Mouse (Mus musculus) layer of hippocampus, adult 11-12 months (tissue): Measurements from ENCODE around the gene Gabpb2.
"Not testable (repeated sequence)": the region's sequence is repeated elsewhere in the genome, so short reads cannot be mapped to it uniquely, and the experiment has no call there.

Experiments used
- DNase-seq: peaks from one replicate; pipeline ENCODE4 v3.0.0; 2022; ENCODE audit warnings: low spot score

The Gabpb2 gene

DNA sequence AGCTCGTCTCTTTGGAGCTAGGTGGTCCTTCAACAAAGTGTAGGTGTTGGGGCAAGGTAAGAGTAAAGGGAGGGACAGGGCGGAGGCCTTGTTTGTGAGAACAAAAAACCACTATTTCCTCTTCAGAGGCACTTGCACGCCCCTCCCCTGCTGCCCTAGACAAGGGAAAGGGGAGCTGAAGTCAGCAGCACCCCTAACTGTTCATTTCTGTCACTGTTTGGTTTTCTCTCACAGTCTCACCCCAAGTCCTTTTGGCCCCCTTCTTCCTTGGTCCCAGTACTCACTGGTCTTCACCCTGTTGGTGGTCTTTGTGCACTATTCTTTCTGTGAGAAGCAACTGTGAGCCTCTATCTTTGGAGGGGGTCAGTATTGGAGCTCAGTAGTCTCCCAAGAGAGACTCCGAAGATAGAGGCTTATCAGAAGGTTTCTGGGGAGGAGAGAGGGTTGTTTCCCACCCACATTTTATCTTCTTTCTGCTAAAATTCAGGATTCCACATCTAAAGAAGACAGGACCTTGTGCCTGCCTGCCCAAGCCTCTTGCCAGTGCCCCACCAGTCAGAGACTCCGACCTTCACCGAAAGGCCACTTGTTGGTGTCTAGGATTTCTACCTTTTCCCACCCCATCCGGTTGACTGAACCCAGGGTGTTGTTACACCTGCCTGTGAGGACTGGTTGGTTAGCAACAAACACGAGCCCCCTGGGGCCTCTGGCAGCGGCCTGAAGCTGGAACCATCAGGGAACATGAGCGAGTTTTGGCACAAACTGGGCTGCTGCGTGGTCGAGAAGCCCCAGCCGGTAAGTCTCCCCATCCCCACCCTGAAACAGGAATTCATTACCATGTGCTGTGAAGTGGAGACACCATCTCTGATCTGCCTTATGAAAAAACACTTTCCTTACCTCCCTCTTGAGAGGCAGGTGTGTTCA, 13.8 kb upstream of the Gabpb2 start, which contains the start of gene Mllt11:
Gene Mllt11, minus strand, starts transcription at position 874 of the 924 bp plus-strand sequence.
- no peak for DNase-seq

DNA sequence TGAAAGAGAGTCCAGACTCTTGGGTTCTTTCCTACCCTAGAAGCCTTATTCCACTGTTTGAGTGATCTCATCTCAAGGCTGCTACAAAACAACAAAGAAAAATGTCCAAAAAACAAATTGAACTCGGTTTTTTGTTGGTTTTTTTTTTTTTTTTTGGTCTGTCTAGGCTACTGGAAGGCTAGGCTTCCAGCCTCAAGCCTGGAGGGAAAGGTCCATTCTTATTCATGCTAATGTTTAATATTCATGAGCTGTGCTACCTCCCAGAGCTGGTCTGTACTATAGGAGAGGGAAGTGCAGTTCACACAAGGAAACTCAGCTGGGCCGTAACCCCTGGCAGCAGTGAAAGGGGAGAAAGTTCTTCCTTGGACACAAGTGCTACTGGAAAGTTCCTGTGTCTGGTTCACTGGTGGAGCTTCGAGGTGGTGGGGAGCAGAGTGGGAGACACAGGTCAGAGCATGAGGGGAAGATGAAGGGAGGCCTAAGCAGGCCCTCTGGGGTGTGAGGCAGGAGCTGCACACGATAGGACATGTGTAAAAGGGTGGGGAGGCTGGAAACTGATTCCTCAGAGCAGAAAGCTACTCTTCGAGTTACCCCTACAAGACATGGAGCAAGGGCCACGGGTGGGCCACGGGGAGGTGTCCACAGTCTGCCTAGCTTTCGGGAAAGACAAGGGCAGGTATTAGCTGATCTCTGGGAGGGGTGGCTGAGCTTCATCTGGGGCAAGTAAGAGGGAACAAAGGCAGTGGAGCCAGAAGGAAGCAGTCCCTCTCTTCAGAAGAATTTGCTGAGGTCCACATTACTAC, 13.0 kb upstream of the Gabpb2 start:
- no peak for DNase-seq

DNA sequence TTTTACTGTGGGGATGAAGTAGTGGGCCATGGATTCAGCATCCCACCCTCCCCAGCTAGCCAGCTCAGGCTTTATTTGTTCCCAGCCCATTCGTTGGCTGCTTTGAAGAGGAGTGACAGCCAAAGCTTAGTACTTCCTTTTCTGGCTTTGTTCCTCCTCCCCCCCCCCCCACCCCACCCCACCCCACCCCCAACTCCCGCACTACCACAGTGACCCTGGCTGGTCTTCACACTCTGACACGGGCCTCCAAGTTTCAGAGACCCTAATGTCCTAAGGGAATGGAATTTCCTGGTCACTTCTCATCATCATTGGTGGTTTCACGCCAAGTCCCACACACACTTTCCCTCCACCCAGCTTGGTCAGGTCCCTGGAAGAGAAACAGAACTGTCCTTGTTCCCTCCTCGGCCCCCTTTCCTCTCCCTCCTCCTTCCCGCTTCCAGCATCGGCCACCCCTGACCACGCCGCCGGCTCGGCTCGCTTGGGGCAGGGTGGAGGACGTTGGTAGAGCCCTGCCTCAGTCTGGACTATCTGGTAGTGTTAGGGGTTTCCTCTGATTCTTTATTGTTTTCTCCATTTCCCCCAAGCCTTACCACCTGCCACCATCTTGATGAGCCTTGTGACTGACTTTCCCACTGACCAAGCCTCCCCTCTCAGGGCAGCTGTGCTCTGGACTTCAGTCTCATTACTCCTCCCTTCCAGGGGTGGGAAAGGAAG, 12.2 kb upstream of the Gabpb2 start:
- peak; percentile 65 for DNase-seq

DNA sequence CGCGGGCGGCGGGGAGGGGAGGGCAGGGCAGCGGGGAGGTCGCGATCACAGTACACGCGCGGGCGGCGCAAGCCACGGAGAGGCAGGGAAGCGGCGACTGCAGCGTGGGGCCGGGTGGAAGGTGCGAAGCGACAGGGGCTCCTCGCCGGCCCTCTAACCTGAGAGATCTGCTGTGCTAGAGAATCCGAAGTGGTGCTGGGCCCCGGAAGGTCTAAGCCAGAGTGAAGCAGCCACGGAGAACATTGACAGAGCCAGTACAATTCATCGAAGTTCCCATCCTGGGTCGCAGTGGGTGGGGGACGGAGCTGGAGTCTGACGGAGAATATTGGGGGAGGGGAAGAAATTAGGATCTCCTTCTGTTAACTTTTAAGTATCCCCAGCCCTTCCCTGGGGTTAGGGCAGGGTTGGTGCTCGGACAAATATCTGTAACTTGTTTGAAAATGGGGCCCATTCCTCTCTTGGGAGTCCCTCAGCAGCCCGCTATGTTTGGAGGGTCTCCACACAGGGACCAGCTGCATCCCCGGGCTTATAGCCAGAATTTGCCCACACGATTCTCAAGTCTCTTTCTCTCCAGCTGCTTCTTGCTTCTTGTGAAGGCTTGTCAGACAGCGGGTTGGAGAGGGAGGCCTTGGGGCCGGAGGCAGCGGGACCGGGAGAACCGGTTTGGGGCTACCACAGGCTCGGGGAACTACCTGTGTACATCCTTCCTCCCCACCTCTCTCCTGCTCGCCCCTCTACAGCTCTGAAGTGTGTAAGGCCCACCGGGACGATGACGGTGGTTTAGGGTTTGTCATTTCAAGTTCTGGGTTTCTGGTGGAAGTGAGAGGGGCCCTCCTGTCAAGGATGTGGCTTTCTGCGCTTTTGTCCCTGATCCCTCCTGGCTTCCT, 11.4 kb upstream of the Gabpb2 start:
- peak; percentile 57 for DNase-seq

DNA sequence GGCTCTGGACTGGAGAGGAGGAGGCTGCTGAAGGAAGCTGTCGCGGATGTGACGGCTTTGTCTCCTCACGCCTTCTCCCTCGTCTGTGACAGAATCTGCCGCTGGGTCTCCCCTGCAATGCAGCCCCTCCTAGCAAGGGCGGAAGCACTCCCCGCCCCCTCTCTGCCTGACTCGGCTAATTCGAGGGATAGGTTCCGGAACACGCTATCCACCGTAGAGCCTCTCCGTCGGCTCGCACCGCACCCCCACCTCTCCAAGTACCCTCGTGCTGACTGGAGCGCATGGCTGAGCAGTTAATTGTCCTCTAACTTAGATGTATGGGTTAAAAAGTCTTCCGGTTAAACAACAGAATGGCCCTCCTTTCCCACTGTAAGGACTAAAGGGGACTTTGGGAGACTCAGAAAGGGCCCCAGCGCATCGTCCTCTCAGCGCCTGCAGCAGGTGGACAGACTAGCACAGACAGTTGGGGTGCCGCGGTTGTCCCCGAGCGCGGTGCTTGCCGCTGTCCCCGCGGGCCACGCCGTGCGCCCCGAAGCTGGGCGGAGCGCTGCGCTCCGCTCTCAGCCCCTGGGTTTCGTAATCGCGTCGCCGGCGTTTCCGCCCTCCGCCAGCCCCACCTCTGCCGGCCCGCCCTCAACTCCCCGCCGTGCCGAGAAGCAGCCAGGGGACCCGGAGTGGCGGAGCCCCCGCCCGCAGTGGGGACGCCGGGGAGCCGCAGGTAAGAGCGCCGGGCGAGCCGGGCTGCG, 10.6 kb upstream of the Gabpb2 start, which contains the start of gene Cdc42se1:
Gene Cdc42se1, plus strand, starts transcription at position 585 of the 746 bp plus-strand sequence.
- DNase-seq: peak; percentile 90

DNA sequence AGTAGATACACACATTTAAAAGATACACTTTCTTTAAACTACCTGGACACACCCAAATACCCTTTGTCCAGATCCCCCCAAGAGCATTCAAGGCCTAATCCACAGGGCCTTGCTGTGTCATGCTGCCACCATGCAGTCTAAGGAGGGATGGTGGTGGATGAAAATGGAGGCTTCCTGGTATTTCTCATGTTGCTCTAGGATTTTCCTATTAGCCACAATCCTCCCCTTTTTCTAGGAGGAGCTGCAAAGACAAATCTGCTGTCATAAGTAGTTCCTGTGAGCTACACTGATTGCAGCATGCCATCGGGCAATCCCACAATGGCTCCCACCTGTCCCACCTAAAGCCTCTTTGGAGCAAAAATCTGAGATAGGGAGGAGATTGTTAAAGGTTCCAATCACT, 9.5 kb upstream of the Gabpb2 start:
- no peak for DNase-seq

DNA sequence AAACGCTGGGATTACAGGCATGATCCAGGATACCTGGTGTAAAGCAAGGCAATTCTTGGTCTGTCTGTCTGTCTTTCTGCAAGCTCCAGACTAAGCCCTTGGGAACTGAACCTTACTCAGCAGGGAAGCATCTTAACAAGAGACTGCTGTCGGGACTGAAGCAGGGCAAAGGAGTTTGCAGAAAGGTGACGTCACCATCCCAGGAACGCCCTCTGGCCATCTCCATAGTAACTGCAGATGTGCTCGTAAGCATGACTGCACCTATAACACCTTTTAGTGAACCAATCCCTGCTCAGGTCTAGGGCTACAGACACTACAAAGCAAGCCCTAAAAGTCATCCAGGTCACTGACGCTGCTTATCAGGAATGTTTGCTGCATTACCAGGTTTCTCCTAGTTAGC, 6.6 kb upstream of the Gabpb2 start:
- no peak for DNase-seq

DNA sequence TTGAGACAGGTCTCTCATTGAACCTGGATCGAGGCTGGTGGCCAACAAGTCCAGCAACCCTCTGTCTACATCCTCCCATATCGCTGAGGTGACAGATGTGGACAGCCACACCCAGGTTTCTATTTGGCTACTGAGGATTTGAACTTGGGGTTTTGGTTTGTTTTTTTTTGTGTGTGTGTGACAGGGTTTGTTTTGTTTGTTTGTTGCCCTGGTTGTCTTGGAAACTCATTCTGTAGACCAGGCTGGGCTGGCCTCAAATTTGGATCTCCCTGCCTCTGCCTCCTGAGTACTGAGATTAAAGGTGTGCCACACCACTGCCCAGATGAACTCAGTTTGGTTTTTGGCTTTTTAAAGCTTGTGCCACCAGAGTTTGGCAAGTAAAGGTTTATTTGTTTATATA, 5.3 kb upstream of the Gabpb2 start:
- no peak for DNase-seq

DNA sequence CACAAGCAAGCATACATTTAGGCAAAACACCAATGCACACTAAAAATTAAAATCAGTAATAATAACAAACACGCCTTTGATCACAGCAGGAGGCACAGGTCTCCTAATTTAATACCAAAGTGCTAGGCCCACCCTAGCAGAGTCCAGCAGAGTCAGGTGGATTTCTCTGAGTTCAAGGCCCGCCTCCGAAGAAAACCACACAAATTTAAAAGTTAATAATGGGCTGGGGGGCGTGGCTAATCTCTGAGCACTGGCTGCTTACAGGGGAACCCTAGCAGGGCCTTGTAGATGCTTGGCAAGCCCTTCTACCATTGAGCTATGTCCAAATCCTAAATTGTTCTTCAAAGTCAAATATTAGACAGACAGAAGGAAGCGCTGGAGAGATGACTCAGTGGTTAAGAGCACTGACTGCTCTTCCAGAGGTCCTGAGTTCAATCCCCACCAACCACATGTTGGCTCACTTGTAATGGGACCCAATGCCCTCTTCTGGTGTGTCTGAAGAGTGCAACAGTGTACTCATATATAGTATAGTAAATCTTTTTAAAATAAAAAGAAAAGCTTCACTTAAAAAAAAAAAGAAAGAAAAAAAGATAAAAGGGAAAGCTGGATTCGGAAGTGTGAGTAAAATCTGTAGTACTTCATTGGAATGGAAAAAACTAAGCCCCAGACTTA, 886 bp upstream of the Gabpb2 start:
- DNase-seq: no peak

DNA sequence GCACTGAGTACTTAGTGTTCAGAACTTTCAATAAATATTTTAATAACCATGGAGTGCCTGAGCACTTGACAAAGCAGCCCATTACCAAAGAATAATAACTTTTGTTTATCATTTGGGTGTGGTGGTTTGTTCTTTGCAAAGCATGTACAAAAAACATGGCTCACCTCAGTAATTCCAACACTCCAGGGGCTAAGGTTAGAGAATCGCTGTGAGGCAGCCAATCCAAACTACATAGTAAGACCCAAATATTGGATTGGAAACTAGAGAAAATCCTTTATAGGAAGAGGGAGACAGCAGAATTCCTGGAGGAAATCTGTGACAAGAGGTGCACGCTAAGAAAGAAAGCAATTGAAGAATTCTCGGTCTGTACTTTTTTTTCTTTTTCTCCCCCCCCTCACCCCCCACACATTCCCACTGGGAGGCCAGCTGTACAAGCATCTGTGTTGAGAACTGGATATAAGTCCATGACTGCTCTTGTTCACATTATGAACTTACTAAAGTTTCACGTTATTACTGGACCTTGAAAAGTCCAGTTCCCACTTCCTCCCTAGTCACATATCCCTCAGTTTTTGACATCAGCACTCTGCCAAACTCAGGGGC, 961 bp downstream of the Gabpb2 start:
- DNase-seq: no peak

DNA sequence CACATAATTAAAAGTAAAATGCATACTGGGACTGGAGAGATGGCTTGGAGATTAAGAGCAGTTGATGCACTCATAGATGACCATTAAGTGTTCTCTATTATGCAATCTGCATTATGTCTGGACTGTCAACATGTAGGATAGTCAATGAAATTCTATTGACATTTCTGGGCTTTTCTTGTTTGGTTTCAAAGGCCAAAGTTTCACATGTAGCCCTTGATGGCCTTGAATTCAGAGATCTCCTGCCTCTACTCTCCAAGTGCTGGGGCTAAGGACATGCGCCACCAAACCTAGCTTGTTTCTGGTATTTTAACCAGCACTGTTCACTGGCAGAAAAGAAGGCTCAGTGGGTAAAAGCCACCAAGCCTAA, 4.1 kb downstream of the Gabpb2 start:
- no peak for DNase-seq

DNA sequence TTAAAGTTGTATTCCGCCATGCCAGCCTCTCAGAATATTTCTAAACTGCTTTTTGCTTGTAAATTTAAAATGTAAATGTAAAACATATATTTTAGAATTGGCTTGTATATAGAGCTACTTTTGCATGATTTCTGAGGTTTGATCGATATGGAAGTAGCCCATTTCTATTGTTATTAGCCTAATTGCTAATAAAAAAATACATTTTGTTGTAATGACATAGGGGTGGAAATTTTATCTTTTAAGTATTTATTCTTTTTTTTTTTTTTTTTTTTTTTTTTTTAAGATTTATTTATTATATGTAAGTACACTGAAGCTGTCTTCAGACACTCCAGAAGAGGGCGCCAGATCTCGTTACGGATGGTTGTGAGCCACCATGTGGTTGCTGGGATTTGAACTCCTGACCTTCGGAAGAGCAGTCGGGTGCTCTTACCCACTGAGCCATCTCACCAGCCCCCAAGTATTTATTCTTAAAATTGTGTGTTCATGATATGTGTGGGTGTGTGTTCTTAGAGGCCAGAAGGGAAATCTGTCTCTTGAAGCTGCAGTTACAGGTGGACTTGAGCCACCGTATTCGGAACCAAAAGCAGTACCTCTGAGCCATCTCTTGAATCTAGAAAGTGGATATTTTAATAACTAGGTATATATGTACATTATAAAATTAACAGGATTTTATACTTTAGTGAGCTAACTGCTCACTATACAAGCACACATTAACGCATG, 4.7 kb downstream of the Gabpb2 start:
- DNase-seq: not testable (repeated sequence)

DNA sequence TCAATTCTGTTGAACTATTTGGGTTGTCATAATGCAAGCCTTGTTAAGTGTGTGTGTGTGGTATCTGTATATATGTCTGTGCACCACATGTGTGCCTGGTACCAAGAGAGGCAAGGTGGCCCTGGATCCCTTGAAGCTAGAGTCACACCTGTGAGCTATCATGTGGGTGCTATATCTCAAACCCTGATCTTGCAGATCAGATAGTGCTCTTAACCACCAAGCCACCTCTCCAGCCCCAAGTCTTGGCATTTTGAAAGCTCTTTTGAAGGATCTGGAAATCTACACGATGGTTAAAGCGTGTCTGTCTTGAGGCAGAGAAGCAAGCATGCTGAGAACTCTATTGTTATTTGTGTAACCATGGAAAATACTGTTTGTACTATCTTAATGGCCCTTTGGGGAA, 7.1 kb downstream of the Gabpb2 start:
- DNase-seq: no peak

DNA sequence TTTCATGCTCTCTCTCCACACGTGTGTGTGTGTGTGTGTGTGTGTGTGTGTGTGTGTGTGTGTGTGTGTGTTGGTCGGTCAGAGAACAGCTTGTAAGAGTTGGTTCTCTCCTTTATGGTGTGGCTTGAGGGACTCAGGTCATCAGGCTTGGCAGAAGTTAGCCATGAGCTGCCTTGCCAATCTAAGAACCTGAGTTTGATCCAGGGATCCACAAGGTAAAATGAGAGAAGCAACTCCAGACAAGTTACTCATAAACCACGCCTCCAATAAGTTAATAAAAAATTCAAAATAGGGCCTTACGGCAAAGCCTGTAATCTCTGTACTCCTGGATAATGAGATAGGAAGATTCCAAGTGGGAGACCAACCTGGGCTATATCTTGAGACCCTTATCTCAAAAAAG, 9.4 kb downstream of the Gabpb2 start:
- no peak for DNase-seq

DNA sequence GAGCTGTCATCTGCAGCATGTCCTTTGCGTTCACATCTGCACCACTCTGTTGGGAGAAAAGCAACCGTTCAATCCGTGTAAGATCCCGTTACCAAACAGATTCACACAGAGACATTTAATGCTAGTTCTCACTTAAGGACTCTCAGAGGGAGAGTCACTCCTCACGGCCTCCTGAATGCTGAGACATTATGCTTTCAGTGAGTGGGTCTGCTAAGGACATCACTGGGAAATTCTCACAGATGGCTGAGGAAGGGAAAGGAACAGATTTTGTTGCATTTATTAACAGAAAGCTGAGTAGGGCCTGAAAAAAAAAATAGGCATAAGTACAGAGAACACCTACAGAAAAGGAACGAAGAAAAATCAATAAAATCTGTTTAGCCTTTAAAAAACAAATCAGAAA, 13.8 kb downstream of the Gabpb2 start:
- DNase-seq: no peak

DNA sequence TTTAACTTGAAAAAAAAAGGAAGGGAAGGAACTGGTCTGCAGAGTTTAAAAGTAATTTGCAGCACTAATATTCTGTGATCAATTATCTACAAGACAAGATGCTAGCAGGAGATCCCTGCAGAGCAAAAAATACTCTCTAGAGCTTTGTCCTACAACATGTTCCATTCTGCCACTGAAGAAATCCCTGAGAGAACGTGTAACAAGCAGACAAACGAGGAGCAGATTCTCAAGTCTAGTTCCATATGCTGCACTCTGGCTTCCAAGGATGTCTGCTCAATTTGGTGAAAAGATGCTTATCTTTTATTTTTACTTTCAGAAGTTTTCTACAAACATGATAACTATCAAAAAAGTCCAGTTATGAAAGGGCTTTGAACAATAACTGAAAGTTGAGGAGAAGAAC, 17.2 kb downstream of the Gabpb2 start:
- DNase-seq: no peak

DNA sequence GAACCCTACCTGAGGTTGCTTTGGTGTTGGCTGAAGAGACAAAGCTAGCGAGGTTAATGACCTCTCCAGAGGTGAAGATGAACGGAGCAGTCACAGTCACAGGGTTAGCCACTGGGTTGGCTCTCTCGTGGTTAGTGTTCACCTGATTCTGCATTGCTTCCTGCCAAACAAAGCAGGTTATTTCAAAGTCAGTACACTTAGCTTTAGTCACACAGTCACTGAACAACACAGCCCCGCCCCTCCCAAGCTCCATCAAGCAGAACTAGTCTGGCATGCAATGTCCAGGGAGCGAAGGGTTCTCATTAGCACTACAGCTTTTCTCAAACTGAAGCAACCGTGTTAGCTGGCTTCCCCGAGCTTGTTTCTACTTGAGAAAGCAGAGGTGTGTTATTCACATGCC, 17.6 kb downstream of the Gabpb2 start:
- DNase-seq: no peak

DNA sequence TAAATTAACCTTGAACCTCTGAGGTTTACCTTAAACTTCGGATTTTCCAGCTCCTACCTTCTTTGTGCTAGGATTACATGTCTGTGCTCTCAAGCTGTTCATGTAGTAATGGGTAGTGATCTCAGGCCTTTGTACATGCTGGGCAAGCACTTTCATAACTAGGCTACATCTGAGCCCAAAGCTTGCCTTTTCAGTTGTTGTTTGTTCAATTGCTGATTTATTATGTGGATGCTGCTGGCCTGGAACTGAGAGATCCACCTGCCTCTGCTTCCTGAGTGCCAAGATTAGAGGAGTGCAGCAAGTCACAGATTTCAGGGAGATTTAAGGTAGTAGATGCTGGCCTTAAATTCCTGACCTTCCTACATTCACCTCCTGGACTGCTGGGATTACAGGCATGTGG, 18.6 kb downstream of the Gabpb2 start:
- no peak for DNase-seq

DNA sequence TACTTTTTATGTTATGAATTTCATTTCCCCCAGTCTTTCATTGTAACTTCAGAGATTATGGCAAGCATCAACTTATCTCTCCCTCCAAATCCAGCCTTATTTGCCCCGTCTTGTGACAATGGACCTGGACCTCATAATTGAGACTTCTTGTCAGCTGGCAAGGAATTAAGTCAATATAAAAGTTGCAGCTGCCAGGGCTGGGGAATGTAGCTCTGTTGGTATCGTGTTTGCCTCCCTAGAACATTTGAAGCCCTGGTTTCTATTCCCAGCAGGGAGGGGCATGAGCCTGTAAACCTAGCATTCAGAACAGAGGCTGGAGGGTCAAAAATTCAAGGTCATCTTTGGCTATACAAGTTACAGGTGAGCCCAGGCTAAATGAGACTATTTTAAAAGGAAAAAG, 21.9 kb downstream of the Gabpb2 start:
- DNase-seq: no peak
